Mouse (Mus musculus) layer of hippocampus, adult 9-11 months (tissue): ENCODE data around the gene Gm9048.
"Not testable (repeated sequence)": the region's sequence is repeated elsewhere in the genome, so short reads cannot be mapped to it uniquely, and the experiment has no call there.

ENCODE experiments used
- DNase-seq: peaks from one replicate; pipeline ENCODE4 v3.0.0; 2022

Gm9048 gene

DNA sequence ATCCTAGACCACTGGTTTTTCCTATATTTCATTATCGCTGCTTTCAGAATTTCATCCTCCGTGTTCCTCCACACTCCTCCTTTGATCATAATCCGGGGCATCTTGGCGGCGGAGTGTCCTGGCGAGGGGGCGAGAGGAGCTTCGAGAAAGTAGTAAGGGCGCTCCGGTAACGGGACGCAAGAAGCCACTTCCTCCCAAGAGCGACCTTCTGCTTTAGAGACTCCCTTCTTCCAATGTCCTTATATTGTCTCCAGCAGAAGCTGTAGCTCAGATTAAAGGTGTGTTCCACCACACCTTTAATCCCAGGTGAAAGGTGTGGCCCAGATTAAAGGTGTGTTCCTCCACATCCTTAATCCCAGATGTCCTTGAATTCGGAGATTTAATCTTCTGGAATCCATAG, at the start of gene Gm9048:
Gene Gm9048 (minus strand): TSS at position 101 of the 400 bp plus-strand sequence.
- not testable (repeated sequence) for DNase-seq

DNA sequence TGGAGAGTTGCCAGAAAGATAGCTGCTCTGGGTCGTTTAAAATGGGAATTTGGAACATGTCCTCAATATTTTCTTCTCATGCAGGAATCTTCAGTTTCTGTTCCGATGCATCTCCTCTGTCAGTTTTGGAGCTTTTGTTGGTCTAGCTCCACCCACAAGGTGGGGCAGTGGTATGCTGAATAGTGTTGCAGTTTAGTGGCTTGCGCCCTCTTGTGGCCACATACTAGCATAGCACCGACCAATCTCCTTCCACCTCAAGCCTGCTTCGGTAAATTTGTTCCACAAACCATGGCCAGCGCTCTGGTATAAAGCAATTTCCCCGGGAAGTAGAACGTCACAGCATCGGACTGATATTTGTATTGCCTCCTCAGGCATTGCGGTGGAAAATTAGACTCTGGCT, 22.0 kb upstream of the Gm9048 start:
- DNase-seq: peak; percentile 80

DNA sequence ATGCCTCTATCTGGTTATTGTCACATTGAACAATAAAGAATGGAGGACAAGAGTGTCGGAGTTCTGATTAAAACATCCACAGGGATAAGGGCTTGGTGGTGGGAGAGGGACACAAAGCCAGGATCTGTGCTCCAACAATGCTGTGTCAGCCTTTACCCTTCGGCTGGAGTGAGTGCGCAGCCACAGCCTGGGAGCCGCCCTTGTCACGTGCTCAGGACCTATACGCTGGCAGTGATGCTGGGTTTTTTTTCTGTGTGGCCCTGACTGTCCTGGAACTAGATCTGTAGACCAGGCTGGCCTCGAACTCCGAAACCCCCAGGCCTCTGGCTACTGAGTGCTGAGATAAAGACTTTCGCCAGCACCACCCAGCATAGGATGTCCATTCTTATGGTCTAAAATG, 21.0 kb upstream of the Gm9048 start:
- no peak for DNase-seq

DNA sequence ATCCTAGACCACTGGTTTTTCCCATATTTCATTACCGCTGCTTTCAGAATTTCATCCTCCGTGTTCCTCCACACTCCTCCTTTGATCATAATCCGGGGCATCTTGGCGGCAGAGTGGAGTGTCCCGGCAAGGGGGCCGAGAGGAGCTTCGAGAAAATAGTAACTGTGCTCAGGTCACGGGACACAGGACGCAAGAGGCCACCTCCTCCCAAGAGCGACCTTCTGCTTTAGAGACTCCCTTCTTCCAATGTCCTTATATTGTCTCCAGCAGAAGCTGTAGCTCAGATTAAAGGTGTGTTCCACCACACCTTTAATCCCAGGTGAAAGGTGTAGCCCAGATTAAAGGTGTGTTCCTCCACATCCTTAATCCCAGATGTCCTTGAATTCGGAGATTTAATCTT, 5.5 kb upstream of the Gm9048 start, which contains the start of gene Gm9049:
Gene Gm9049 (minus strand): TSS at position 101 of the 400 bp plus-strand sequence.
- not testable (repeated sequence) for DNase-seq

DNA sequence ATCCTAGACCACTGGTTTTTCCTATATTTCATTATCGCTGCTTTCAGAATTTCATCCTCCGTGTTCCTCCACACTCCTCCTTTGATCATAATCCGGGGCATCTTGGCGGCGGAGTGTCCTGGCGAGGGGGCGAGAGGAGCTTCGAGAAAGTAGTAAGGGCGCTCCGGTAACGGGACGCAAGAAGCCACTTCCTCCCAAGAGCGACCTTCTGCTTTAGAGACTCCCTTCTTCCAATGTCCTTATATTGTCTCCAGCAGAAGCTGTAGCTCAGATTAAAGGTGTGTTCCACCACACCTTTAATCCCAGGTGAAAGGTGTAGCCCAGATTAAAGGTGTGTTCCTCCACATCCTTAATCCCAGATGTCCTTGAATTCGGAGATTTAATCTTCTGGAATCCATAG, 5.3 kb downstream of the Gm9048 start, which contains the start of gene Gm9046:
Gene Gm9046 (minus strand): TSS at position 101 of the 400 bp plus-strand sequence.
- not testable (repeated sequence) for DNase-seq

DNA sequence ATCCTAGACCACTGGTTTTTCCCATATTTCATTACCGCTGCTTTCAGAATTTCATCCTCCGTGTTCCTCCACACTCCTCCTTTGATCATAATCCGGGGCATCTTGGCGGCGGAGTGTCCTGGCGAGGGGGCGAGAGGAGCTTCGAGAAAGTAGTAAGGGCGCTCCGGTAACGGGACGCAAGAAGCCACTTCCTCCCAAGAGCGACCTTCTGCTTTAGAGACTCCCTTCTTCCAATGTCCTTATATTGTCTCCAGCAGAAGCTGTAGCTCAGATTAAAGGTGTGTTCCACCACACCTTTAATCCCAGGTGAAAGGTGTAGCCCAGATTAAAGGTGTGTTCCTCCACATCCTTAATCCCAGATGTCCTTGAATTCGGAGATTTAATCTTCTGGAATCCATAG, 10.7 kb downstream of the Gm9048 start, which contains the start of gene Gm9045:
Gene Gm9045 (minus strand): TSS at position 101 of the 400 bp plus-strand sequence.
- not testable (repeated sequence) for DNase-seq

DNA sequence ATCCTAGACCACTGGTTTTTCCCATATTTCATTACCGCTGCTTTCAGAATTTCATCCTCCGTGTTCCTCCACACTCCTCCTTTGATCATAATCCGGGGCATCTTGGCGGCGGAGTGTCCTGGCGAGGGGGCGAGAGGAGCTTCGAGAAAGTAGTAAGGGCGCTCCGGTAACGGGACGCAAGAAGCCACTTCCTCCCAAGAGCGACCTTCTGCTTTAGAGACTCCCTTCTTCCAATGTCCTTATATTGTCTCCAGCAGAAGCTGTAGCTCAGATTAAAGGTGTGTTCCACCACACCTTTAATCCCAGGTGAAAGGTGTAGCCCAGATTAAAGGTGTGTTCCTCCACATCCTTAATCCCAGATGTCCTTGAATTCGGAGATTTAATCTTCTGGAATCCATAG, 16.2 kb downstream of the Gm9048 start, which contains the start of gene Gm9044:
Gene Gm9044 (minus strand): TSS at position 101 of the 400 bp plus-strand sequence.
- not testable (repeated sequence) for DNase-seq

GRCm38 (mm10) chr10:118326869-118327268, 21.6 kb downstream of the Gm9048 start, which contains the start of gene Gm9040:
Gm9040 (minus strand) TSS chr10:118326969.
- not testable (repeated sequence) for DNase-seq

DNA sequence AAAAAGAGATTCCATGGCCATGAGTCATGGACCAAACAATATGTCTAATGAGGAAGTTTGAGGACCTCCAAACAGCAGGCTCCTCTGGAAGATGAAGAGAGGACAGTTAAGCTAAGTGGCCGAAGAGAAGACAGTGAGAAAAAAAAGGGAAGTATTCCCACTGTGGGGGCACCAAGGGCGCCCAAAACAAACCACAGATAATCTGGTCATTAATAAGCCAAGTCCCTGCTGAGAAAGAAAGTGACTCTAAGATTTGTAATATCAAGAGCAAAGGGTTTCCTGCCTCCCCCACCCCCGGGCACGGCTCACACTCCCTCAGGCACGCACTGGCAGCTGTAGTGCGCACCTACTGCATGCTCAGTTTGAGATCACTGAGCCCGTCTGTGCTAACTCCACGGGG, 29.5 kb downstream of the Gm9048 start:
- no peak for DNase-seq

DNA sequence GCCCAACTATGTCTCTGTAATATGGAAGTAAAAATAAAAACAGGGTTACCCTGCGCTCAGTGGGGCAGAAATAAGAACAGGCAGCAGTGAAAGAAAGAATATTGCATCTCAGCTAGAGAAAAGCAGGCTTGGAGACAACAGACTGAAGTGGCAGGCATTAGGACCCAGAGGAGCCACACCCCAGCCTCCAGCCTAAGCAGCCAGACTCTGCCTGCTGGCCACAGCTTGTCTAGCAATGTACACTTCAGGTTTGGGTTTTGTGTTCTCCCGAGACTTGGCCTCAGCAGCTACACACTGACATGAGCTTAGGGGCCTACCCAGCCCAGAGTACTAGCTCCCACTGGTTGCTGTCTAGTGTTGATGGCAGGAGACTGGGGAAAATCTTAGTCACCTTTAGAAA, 46.3 kb downstream of the Gm9048 start:
- not testable (repeated sequence) for DNase-seq
